Mouse (Mus musculus): ENCODE data around the gene Lcp2.

DNA sequence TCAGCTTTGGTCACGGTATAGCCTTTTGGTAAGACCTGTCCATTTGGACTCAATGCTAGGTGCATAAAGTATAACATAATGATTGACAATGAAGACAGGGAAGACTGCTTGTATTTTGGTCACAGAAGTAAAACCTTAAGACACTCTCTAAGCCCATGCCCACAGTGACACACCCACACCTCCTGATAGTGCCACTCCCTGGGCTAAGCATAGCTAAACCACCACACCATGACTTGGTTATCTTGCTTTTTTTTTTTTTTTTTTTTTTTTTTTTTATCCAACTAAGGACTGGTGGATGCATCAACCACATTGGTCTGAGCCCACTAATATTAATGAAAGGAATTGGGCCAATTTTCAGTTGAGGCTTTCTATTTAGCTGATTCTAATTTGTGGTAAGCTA is 62.5 kb downstream of the Lcp2 start:
- no peak for TF ChIP-seq CTCF (IDR thresholded peaks at IDR 0.05 in 2 of 3, conservative IDR thresholded peaks at IDR 0.05 in 1 of 3; ENCODE audit: control insufficient read depth in 1 of 3, insufficient read depth in 1 of 3, low read depth in 2 of 3, low read length in 3 of 3, poor library complexity in 1 of 3, severe bottlenecking in 1 of 3)
- peak; percentile 69 for TF ChIP-seq EP300 (IDR thresholded peaks at IDR 0.05; ENCODE audit: low read depth in 1 of 2, low read length in 2 of 2)
- no peak for TF ChIP-seq POLR2A (IDR thresholded peaks at IDR 0.05; ENCODE audit: control insufficient read depth in 1 of 2, insufficient read depth in 1 of 2, low read depth in 1 of 2, low read length in 2 of 2, poor library complexity in 1 of 2)
